Mouse (Mus musculus) midbrain, embryonic 11.5 days (tissue): Measurements from ENCODE around the gene Cpt2. TPM values are rescaled to one million over a fixed set of nuclear protein-coding genes. Genes with fewer than 3 reads are reported as not detected.

ENCODE experiments used
- ATAC-seq: fragments of 200-750 bp; cut with Nextera tagmentation; 2 replicates; pipeline ENCODE4 v1.8.0; 2017; ENCODE audit warnings: moderate TSS enrichment, moderate library complexity; ENCODE audit not compliant: low FRiP score
- DNase-seq: peaks from one replicate; pipeline ENCODE4 v3.0.0; 2015; ENCODE audit warnings: low spot score; ENCODE audit errors: missing footprints
- H3K27ac ChIP-seq: fragments of 300-500 bp; sonication (generic); 2 replicates; pipeline ENCODE4 v1.5.1; 2014; ENCODE audit warnings: low read depth, low read length
- H3K27me3 ChIP-seq: fragments of 300-500 bp; sonication (generic); 2 replicates; pipeline ENCODE4 v1.6.1; 2014; ENCODE audit warnings: mild to moderate bottlenecking, low read length, moderate library complexity, mixed read lengths; ENCODE audit not compliant: control insufficient read depth, insufficient read depth
- H3K36me3 ChIP-seq: fragments of 300-500 bp; sonication (generic); 2 replicates; pipeline ENCODE4 v1.6.1; 2014; ENCODE audit warnings: mild to moderate bottlenecking, low read length, moderate library complexity, mixed read lengths; ENCODE audit not compliant: control insufficient read depth, insufficient read depth
- H3K4me1 ChIP-seq: fragments of 300-500 bp; sonication (generic); 2 replicates; pipeline ENCODE4 v1.6.1; 2014; ENCODE audit warnings: low read length; ENCODE audit not compliant: control insufficient read depth, insufficient read depth
- H3K4me2 ChIP-seq: fragments of 300-500 bp; sonication (generic); 2 replicates; pipeline ENCODE4 v1.6.1; 2014; ENCODE audit warnings: mild to moderate bottlenecking, moderate library complexity
- H3K4me3 ChIP-seq: fragments of 300-500 bp; sonication (generic); 2 replicates; pipeline ENCODE4 v1.5.1; 2014; ENCODE audit warnings: low read depth, low read length
- H3K9ac ChIP-seq: fragments of 300-500 bp; sonication (generic); 2 replicates; pipeline ENCODE4 v1.6.1; 2014; ENCODE audit warnings: low read length
- H3K9me3 ChIP-seq: fragments of 300-500 bp; sonication (generic); 2 replicates; pipeline ENCODE4 v1.6.1; 2016; ENCODE audit warnings: low read length; ENCODE audit not compliant: control insufficient read depth
- WGBS: fragments of 180-500 bp; shearing (Covaris S2); extraction: QIAGEN DNeasy Blood & Tissue Kit; methylation state at CpG from one replicate; pipeline ENCODE4 v1.1.7; 2014; 5-methylcytosine and 5-hydroxymethylcytosine counted together
- polyA plus RNA-seq: library from polyadenylated mRNA; unstranded; fragments of >200 nt; fragmentation: Nextera tagmentation; extraction: Ambion mirVana; gene quantifications from 2 replicates; pipeline ENCODE4 v1.2.1, GENCODE M21; 2014

The Cpt2 gene
- polyA plus RNA-seq, 1 experiment from 2014 or later: 35.5 TPM

DNA sequence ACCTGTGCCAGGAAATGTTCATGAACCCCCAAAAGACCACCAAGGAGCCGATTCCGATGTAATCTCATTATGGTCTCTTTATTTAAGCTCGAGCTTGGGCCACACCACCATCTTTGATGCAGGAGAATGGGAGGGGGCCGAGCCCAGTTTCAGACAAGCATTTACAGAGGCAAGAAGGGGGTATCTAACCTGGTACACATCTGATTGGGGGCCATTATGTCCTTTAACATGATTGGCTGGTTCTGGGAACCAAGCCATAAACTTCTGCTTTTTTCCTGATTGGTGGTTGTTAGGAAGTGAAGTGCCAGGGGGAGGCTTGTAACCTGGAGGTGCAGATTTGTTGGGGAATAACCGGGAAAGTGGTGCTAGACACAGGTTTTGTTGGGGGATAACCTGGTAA lies 32.3 kb upstream of the Cpt2 start:
- 67% methylated on average over 5 of the region's 5 CpGs for WGBS
- no peak overlapping the region for H3K4me2 ChIP-seq
- no peak overlapping the region for H3K27ac ChIP-seq
- no peak for DNase-seq
- no peaks in the 10 kb centered on the region for H3K4me1 ChIP-seq
- ATAC-seq: no peak
- H3K9me3 ChIP-seq: no peaks in the 10 kb centered on the region
- no peak overlapping the region for H3K9ac ChIP-seq
- no peaks in the 10 kb centered on the region for H3K36me3 ChIP-seq
- no peak overlapping the region for H3K4me3 ChIP-seq
- no peaks in the 10 kb centered on the region for H3K27me3 ChIP-seq

DNA sequence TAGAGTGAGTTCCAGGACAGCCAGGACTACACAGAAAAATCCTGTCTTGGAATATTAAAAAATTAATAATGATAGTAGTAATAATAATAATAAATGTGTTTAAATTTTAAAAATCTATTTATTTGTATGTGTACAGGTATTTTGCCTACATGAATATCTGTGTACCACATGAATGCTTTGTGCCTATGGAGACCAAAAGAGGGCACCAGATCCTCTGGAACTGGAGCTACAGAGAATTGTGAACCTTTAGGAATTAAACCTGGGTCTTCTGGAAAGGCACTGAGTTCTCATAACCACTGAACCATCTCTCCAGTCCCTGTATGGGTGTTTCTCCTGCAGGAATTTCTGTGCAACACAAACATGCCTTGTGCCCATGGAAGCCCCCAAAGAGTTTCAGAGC lies 29.4 kb upstream of the Cpt2 start:
- H3K4me1 ChIP-seq: no peaks in the 10 kb centered on the region
- ATAC-seq: no peak
- no peaks in the 10 kb centered on the region for H3K36me3 ChIP-seq
- H3K27me3 ChIP-seq: no peaks in the 10 kb centered on the region
- H3K9me3 ChIP-seq: no peaks in the 10 kb centered on the region
- H3K4me3 ChIP-seq: no peak overlapping the region
- no peak for DNase-seq
- H3K27ac ChIP-seq: no peak overlapping the region
- no peak overlapping the region for H3K4me2 ChIP-seq
- no peak overlapping the region for H3K9ac ChIP-seq

DNA sequence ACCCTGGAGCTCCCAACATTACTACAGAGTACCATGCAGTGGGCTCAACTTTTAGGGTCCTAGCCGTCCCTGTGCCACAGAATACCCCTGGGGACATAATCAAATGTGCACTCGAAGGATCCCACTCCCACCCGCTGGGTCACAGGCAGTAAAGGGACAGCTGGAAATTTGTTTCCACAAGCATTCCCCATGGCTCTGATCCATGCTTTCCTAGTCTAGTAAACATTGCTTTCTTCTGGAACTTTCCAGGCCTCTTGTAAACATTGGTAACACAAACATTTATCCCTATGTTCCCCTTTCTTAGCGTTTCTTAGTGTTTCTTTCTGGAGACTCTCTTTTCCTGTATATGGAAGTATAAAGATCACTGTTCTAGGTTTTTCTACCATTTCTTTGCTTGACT lies 26.5 kb upstream of the Cpt2 start:
- H3K9ac ChIP-seq: no peak overlapping the region
- H3K27me3 ChIP-seq: no peaks in the 10 kb centered on the region
- no peaks in the 10 kb centered on the region for H3K4me1 ChIP-seq
- H3K9me3 ChIP-seq: no peaks in the 10 kb centered on the region
- no peak overlapping the region for H3K4me2 ChIP-seq
- no peak overlapping the region for H3K27ac ChIP-seq
- no peaks in the 10 kb centered on the region for H3K36me3 ChIP-seq
- WGBS: 89% methylated on average over 4 of the region's 4 CpGs
- DNase-seq: no peak
- no peak for ATAC-seq
- no peak overlapping the region for H3K4me3 ChIP-seq

GRCm38 (mm10) chr4:107944141-107944540 lies 20.7 kb upstream of the Cpt2 start:
- 82% methylated on average over 2 of the region's 2 CpGs for WGBS

DNA sequence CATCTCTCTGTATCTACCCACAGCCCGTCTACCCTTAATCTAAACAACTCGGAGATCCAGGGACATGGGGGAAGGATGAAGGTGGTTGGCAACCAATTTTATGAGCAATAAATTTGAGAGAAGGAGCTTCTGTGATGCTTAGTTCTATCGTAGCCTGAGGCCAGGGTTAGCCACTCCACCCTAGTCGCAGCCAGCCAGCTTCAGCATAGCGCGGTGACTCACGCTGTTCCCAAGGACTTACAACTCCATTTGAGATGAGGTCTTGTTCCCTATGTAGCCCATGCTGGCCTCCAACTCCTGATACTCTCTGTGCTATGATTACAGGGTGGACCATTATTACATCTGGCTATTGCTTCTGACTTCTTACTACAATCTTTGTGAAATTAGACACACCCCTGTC lies 19.3 kb upstream of the Cpt2 start:
- H3K4me2 ChIP-seq: no peak overlapping the region

More at GRCm38 (mm10) chr4:107944141-107944540, 20.7 kb upstream of the Cpt2 start:
- Histone ChIP-seq H3K4me3 (no peak overlapping the region), H3K4me1 (no peaks in the 10 kb centered on the region), H3K27me3 (no peaks in the 10 kb centered on the region), H3K36me3 (no peaks in the 10 kb centered on the region), H3K27ac (no peak overlapping the region), H3K9me3 (no peaks in the 10 kb centered on the region), H3K9ac (no peak overlapping the region), H3K4me2 (no peak overlapping the region)
- ATAC-seq: no peak
- DNase-seq: no peak

GRCm38 (mm10) chr4:107938124-107938523 lies 14.7 kb upstream of the Cpt2 start:
- DNase-seq (no peak), ATAC-seq (no peak)
- H3K4me3 ChIP-seq: no peak overlapping the region
- no peak overlapping the region for H3K4me2 ChIP-seq
- H3K36me3 ChIP-seq: no peaks in the 10 kb centered on the region
- H3K9me3 ChIP-seq: no peaks in the 10 kb centered on the region
- no peak overlapping the region for H3K27ac ChIP-seq
- H3K9ac ChIP-seq: no peak overlapping the region
- H3K27me3 ChIP-seq: no peaks in the 10 kb centered on the region
- H3K4me1 ChIP-seq: no peaks in the 10 kb centered on the region
- 86% methylated on average over 2 of the region's 2 CpGs for WGBS

More for the DNA sequence above, 19.3 kb upstream of the Cpt2 start:
- H3K27ac ChIP-seq: no peak overlapping the region
- DNase-seq: no peak
- no peak overlapping the region for H3K4me3 ChIP-seq
- H3K9me3 ChIP-seq: no peaks in the 10 kb centered on the region
- H3K4me1 ChIP-seq: no peaks in the 10 kb centered on the region
- H3K27me3 ChIP-seq: no peaks in the 10 kb centered on the region
- no peaks in the 10 kb centered on the region for H3K36me3 ChIP-seq
- WGBS: 92% methylated on average over 7 of the region's 7 CpGs
- no peak for ATAC-seq
- H3K9ac ChIP-seq: no peak overlapping the region

DNA sequence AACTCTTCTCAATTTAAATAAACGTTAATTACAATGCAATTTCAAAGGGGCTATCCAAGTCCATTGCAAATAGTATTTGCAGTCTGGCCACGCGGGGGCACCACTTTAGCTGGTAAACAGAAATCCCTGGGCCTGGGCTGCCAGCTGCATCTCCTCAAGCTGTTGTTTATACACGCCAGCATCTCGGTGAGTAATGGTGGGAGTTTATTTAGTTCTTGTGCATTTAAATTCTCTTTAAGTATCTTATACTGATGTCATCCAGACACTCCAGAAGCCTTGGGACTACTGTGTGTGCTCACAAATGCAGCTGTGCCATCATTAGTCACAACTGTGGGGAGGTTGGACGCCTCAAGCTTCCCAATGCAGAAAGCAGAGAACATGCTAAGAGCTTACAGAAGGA lies 13.9 kb upstream of the Cpt2 start:
- ATAC-seq: no peak
- no peak overlapping the region for H3K4me3 ChIP-seq
- DNase-seq: peak; percentile 88
- no peaks in the 10 kb centered on the region for H3K27me3 ChIP-seq
- no peak overlapping the region for H3K9ac ChIP-seq
- no peak overlapping the region for H3K27ac ChIP-seq
- H3K36me3 ChIP-seq: no peaks in the 10 kb centered on the region
- H3K4me1 ChIP-seq: no peaks in the 10 kb centered on the region
- 29% methylated on average over 6 of the region's 6 CpGs for WGBS
- H3K9me3 ChIP-seq: no peaks in the 10 kb centered on the region
- no peak overlapping the region for H3K4me2 ChIP-seq

GRCm38 (mm10) chr4:107935254-107935653 lies 11.8 kb upstream of the Cpt2 start:
- H3K4me3 ChIP-seq: no peak overlapping the region
- no peaks in the 10 kb centered on the region for H3K9me3 ChIP-seq
- DNase-seq (no peak), ATAC-seq (no peak)
- H3K9ac ChIP-seq: no peak overlapping the region
- no peaks in the 10 kb centered on the region for H3K36me3 ChIP-seq
- no peaks in the 10 kb centered on the region for H3K4me1 ChIP-seq
- H3K27me3 ChIP-seq: no peaks in the 10 kb centered on the region
- 66% methylated on average over 3 of the region's 3 CpGs for WGBS
- no peak overlapping the region for H3K4me2 ChIP-seq
- H3K27ac ChIP-seq: no peak overlapping the region

DNA sequence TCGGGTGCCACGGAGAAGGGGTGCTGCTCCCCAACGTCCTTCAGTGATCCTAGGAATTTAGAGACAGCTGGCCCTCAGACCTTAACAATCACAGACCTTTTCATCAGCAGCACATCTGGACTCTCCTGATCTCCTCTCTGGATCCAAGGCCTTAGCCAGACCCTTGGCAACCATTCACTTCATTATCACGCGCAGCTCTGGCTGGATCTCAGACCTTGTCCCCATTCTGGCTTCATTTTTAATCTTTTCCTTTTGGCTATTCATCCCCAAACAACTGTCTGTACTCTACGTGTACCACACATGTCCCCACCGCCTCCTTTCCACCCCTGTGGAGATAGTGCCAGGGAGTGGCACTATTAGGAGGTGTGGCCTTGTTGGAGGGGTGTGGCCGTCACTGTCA lies 9.8 kb upstream of the Cpt2 start:
- no peak overlapping the region for H3K4me2 ChIP-seq
- no peak for ATAC-seq
- WGBS: 80% methylated on average over 8 of the region's 8 CpGs

DNA sequence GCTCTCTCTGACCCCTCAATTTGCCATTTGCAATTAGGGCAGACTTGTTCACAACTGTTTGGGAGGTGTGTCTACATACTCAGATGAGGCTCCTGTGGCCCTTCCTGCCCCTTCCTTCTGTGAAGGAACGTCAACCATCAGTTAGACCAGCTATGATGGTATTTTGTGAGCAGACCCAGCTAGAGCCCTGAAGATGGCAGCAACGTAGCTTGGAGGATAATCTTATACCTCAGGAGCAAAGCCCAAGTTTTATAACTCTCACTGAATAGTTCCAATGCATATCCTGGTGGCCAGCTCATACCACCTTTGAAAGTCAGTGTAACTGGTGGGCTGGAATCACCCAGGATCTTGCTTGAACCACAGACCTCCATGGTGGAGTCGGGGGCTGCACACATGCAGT lies 8.0 kb upstream of the Cpt2 start:
- ATAC-seq (no peak), DNase-seq (no peak)
- WGBS: 77% methylated on average over 3 of the region's 3 CpGs
- Histone ChIP-seq H3K36me3 (no peaks in the 10 kb centered on the region), H3K4me1 (no peaks in the 10 kb centered on the region), H3K27ac (no peak overlapping the region), H3K27me3 (no peaks in the 10 kb centered on the region), H3K9me3 (no peaks in the 10 kb centered on the region), H3K9ac (no peak overlapping the region), H3K4me2 (no peak overlapping the region), H3K4me3 (no peak overlapping the region)

More for the DNA sequence above, 9.8 kb upstream of the Cpt2 start:
- H3K27ac ChIP-seq: no peak overlapping the region
- no peaks in the 10 kb centered on the region for H3K4me1 ChIP-seq
- H3K9me3 ChIP-seq: no peaks in the 10 kb centered on the region
- DNase-seq: no peak
- H3K9ac ChIP-seq: no peak overlapping the region
- no peaks in the 10 kb centered on the region for H3K36me3 ChIP-seq
- H3K27me3 ChIP-seq: no peaks in the 10 kb centered on the region
- H3K4me3 ChIP-seq: no peak overlapping the region
